Mouse (Mus musculus) ES-E14 (cell line): Measurements from ENCODE around the gene Rgs6. TPM values are rescaled to one million over a fixed set of nuclear protein-coding genes. Genes with fewer than 3 reads are reported as not detected.

Experiments
- DNase-seq: peaks from one replicate; pipeline ENCODE4 v3.0.0-alpha.2; 2013; ENCODE audit warnings: low read depth, low spot score
- H3K27ac ChIP-seq: 2 replicates; pipeline ENCODE4 v1.5.1; 2012; ENCODE audit warnings: low read depth, mild to moderate bottlenecking, low read length, moderate library complexity, mixed read lengths; ENCODE audit not compliant: poor library complexity, insufficient read depth, severe bottlenecking
- H3K36me3 ChIP-seq: 2 replicates; pipeline ENCODE4 v1.6.1; 2012; ENCODE audit warnings: mild to moderate bottlenecking, low read length, moderate library complexity, mixed read lengths; ENCODE audit not compliant: control insufficient read depth, poor library complexity, insufficient read depth, severe bottlenecking
- H3K4me1 ChIP-seq, 2 experiments: fragments of 150-350 bp in 1 of 2; sonication (generic) in 1 of 2; 2 replicates each; pipeline ENCODE4 v1.6.1; 2012; ENCODE audit warnings: low read length in 2 of 2, mild to moderate bottlenecking in 1 of 2, mixed read lengths in 1 of 2; ENCODE audit not compliant: control insufficient read depth in 2 of 2, insufficient read depth in 2 of 2, poor library complexity in 1 of 2
- H3K4me3 ChIP-seq, 2 experiments: fragments of 150-350 bp in 1 of 2; sonication (generic) in 1 of 2; 2 replicates each; pipeline ENCODE4 v1.5.1; 2012; ENCODE audit warnings: low read length in 2 of 2, low read depth in 1 of 2, mild to moderate bottlenecking in 1 of 2, mixed read lengths in 1 of 2; ENCODE audit not compliant: insufficient read depth in 1 of 2, poor library complexity in 1 of 2, severe bottlenecking in 1 of 2
- H3K9ac ChIP-seq: 2 replicates; pipeline ENCODE4 v1.6.1; 2012; ENCODE audit warnings: low read depth, mild to moderate bottlenecking, low read length, mixed read lengths; ENCODE audit not compliant: poor library complexity, insufficient read depth, severe bottlenecking
- H3K9me3 ChIP-seq: fragments of 150-350 bp; sonication (generic); 2 replicates; pipeline ENCODE4 v1.6.1; 2012; ENCODE audit warnings: low read depth, mild to moderate bottlenecking, low read length; ENCODE audit not compliant: control insufficient read depth, insufficient read depth
- CHD2 ChIP-seq: IDR thresholded peaks from 2 replicates; pipeline ENCODE4 v1.6.1; 2014; ENCODE audit warnings: mild to moderate bottlenecking, low read depth, low read length, inconsistent platforms
- HCFC1 ChIP-seq: IDR thresholded peaks from 2 replicates; pipeline ENCODE4 v1.6.1; 2012; ENCODE audit warnings: low read length, inconsistent platforms, borderline replicate concordance; ENCODE audit not compliant: insufficient read depth
- MAFK ChIP-seq: IDR thresholded peaks from 2 replicates; pipeline ENCODE4 v1.6.1; 2014; ENCODE audit warnings: mild to moderate bottlenecking, low read depth, low read length, inconsistent platforms; ENCODE audit not compliant: insufficient read depth
- ZC3H11A ChIP-seq: IDR thresholded peaks from 2 replicates; pipeline ENCODE4 v1.6.1; 2012; ENCODE audit warnings: low read depth, mild to moderate bottlenecking, inconsistent platforms, low read length, borderline replicate concordance
- ZNF384 ChIP-seq: IDR thresholded peaks from 2 replicates; pipeline ENCODE4 v1.6.1; 2012; ENCODE audit warnings: low read depth, low read length, inconsistent platforms
- in situ Hi-C, 2 experiments: fragments of 600-800 bp; cut with MboI; formaldehyde crosslinking; loops; one replicate each; pipeline ENCODE4 v1.15.1; 2025; ENCODE audit warnings: low sequenced_read_pairs in 2 of 2, inconsistent platforms in 1 of 2; ENCODE audit not compliant: unreplicated experiment in 2 of 2
- total RNA-seq: library from RNA; depleted of rRNA; stranded (reverse); fragments of 300-350 nt; gene quantifications from 2 replicates; pipeline ENCODE4 v1.2.3, GENCODE M21; 2012

The Rgs6 gene
- total RNA-seq, 1 experiment = 0.49 TPM

DNA sequence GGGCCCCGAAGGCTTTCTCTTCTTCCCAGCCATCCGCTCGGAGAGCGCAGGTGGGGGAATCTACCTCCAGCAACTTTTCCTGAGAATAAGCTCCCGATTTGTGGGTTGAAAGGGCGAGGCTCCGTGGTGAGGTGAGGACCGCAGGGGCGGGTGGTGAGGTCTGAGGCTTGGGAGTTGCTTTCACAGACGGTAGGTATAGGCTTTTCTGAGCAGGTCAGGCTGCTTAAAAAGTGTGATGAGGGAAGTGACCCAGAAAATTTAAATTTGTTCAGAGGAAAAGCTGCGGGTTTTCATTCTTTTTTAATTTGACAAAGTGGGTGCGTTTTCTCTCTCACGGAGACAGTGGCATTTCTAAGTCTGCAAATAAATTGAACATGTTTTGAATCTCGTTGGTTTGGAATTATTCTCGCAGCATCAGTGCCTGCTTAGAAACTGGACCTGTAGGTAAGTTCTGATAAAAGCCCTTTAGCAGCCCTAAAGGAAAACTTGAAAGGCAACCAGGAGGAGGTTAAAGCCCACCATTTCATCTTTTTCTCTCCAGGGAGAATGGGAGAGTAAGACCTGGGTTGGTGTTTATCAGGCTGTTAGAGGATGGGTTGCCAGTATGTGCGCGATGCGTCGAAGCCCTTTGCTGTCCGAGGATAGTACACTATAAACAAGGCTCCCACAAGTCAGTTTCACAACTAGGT lies 29.7 kb downstream of the Rgs6 start:
- H3K27ac ChIP-seq = no peak overlapping the region

DNA sequence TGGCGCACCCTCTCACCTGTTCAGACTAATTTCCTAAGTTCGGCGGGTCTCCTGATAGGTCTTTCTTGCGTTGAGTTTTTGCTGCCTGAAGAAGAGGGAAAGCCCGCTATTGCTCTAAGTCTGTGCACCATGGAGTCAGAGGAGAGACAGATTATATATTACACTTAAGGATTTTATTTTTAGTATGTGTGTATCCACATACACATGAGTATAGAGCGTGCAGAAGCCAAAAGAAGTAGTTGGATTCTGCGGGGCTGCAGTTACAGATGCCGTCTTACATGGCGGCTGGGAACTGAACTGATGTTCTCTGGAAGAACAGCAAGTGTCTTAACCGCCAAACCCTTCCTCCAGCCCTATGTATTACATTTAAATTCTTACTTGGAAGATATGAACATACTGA lies 52.3 kb downstream of the Rgs6 start:
- H3K9me3 ChIP-seq = no peaks in the 10 kb centered on the region
- peak overlapping the region; percentile 38 to 58 for H3K4me3 ChIP-seq
- H3K9ac ChIP-seq = peak overlapping the region; percentile 56
- in situ Hi-C loops = no loop called here
- TF ChIP-seq ZNF384 (no peak), MAFK (no peak), HCFC1 (no peak), CHD2 (no peak), ZC3H11A (no peak)
- no peaks in the 10 kb centered on the region for H3K4me1 ChIP-seq
- no peak for DNase-seq
- no peaks in the 10 kb centered on the region for H3K36me3 ChIP-seq
- no peak overlapping the region for H3K27ac ChIP-seq

More for the DNA sequence above, 29.7 kb downstream of the Rgs6 start:
- no peak for DNase-seq
- Histone ChIP-seq H3K9ac (no peak overlapping the region), H3K4me3 (peak overlapping the region; percentile 64 to 77), H3K9me3 (no peaks in the 10 kb centered on the region), H3K4me1 (no peaks in the 10 kb centered on the region; a peak in 1 of 4 replicates), H3K36me3 (no peaks in the 10 kb centered on the region)
- in situ Hi-C loops = no loop called here
- TF ChIP-seq ZC3H11A (no peak), ZNF384 (no peak), MAFK (no peak), CHD2 (no peak), HCFC1 (no peak)

DNA sequence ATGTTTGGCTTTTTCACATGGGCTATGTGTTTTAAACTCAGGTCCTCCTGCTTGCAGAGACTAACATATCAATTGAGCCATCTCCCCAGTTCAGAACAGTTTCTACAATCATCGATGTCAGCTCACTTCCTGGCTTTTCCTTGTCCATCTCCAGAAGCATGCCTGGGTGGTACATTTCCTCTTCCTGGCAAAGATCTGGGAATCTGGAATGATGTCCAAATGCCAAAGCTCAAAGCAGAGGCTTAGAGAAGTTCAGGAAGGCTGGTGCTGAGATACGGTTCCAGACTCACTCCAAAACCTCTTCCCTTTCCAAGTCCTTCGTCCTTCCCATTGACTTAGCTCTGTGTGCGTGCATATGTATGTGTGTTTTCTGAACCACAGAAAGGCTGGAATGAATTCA lies 59.8 kb downstream of the Rgs6 start:
- H3K36me3 ChIP-seq = no peaks in the 10 kb centered on the region
- H3K27ac ChIP-seq = no peak overlapping the region
- DNase-seq = no peak
- TF ChIP-seq ZC3H11A (no peak), CHD2 (no peak)
- in situ Hi-C loops = no loop called here
- H3K4me1 ChIP-seq = no peaks in the 10 kb centered on the region
- no peaks in the 10 kb centered on the region for H3K9me3 ChIP-seq
- no peak overlapping the region for H3K9ac ChIP-seq
- no peak overlapping the region for H3K4me3 ChIP-seq

DNA sequence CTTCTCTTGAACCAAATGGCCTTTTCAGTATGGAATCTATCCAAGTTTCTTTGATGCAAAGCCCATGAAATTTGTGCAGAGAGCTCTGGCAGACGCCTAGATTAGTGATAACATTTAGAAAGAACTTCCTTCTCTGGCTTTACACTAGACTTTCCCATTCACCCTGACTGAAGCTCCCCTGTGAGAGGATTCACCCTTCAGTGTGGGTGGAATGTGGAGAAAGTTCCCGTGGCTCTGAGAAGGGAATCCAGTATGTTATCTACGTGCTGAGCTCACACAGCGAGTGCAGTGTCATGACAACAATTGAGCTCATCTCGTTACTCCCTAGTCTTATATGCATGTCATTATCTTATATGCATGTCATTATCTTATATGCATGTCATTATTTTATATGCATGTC lies 61.9 kb downstream of the Rgs6 start:
- Histone ChIP-seq H3K27ac (no peak overlapping the region), H3K9ac (no peak overlapping the region), H3K4me1 (no peaks in the 10 kb centered on the region), H3K4me3 (no peak overlapping the region), H3K9me3 (no peaks in the 10 kb centered on the region), H3K36me3 (no peaks in the 10 kb centered on the region)
- TF ChIP-seq HCFC1 = no peak
- TF ChIP-seq ZC3H11A = no peak
- TF ChIP-seq ZNF384 = no peak
- TF ChIP-seq MAFK = no peak
- TF ChIP-seq CHD2 = no peak
- in situ Hi-C loops = no loop called here
- DNase-seq = no peak

DNA sequence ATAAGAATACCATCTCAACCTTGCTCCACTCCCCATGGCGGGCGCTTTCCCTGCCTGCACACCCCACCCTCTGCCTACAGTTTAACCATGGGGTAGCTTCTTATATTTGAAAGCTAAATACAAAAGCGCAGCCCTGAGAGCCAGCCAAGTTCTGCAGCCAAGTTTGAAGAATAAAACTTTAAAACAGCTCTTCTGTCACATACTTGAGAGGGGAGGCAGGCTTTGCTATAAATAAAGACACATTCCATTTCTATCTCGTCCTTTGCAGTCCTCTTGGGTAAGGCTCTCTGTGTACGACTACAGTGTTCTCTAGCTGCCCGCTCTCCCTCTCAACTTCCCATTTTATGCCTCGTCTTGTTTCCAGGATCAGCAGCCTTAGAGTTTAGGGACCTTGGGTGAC lies 76.5 kb downstream of the Rgs6 start:
- H3K27ac ChIP-seq = no peak overlapping the region
- no peak overlapping the region for H3K9ac ChIP-seq
- H3K4me1 ChIP-seq = no peaks in the 10 kb centered on the region
- H3K4me3 ChIP-seq = no peak overlapping the region
- in situ Hi-C loops = no loop called here
- TF ChIP-seq CHD2 (no peak), MAFK (no peak), ZNF384 (no peak), HCFC1 (no peak), ZC3H11A (no peak)
- no peak for DNase-seq
- H3K9me3 ChIP-seq = no peaks in the 10 kb centered on the region
- H3K36me3 ChIP-seq = no peaks in the 10 kb centered on the region
